Mouse (Mus musculus): Measurements from ENCODE around the gene Shank3.

DNA sequence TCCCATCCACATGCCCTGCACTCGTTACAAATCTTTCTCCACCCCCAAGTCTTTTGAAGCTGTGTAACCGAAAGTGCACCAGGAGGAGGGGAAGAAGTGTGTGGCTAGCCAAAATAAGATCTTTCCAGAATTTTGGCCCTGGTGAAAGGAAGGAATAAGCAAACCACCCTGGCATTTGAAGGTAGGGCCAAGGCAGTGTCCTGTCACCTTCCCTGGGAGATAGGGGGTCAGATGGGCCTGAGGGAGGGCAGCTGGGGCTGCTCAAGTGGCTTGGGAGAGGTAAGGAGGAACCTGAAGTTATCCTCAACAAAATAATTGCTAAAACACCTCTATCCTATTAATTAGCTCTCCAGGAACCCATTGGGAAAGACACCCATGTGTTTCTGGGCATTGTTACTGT lies 2.6 kb upstream of the Shank3 start:
- TF ChIP-seq EP300 (IDR thresholded peaks at IDR 0.05; ENCODE audit: insufficient read depth, low read depth, low read length) (no peak), CTCF (IDR thresholded peaks at IDR 0.05; ENCODE audit: low read depth, low read length) (no peak), POLR2A (IDR thresholded peaks at IDR 0.05; ENCODE audit: insufficient read depth, low read length) (no peak)

Data from ES-Bruce4 (cell line).